Mouse (Mus musculus) liver, embryonic 11.5 days (tissue): ENCODE measurements around the gene Amz2. TPM values are rescaled to one million over a fixed set of nuclear protein-coding genes. Genes with fewer than 3 reads are reported as not detected.
A peak's percentile ranks its signal among the peaks of the same experiment; 100 is the strongest.

ENCODE experiments used
- ATAC-seq: fragments of 200-750 bp; cut with Nextera tagmentation; replicated peaks from 2 replicates; pipeline ENCODE4 v1.8.0; 2017; ENCODE audit warnings: moderate number of reproducible peaks, mild to moderate bottlenecking, moderate TSS enrichment, moderate library complexity; ENCODE audit not compliant: low FRiP score
- DNase-seq: peaks from one replicate; pipeline ENCODE4 v3.0.0-alpha.2; 2017; ENCODE audit warnings: low spot score
- H3K27ac ChIP-seq: fragments of 300-500 bp; sonication (generic); 2 replicates; pipeline ENCODE4 v1.5.1; 2014; ENCODE audit warnings: mild to moderate bottlenecking, low read depth, low read length, control low read depth
- H3K27me3 ChIP-seq: fragments of 300-500 bp; sonication (generic); replicated peaks from 2 replicates; pipeline ENCODE4 v1.6.1; 2014; ENCODE audit warnings: low read length, mixed read lengths; ENCODE audit not compliant: control insufficient read depth, insufficient read depth
- H3K36me3 ChIP-seq: fragments of 300-500 bp; sonication (generic); 2 replicates; pipeline ENCODE4 v1.6.1; 2014; ENCODE audit warnings: mild to moderate bottlenecking, low read length, moderate library complexity, mixed read lengths; ENCODE audit not compliant: control insufficient read depth, insufficient read depth
- H3K4me1 ChIP-seq: fragments of 300-500 bp; sonication (generic); replicated peaks from 2 replicates; pipeline ENCODE4 v1.6.1; 2014; ENCODE audit warnings: low read length, mixed read lengths; ENCODE audit not compliant: control insufficient read depth, insufficient read depth
- H3K4me2 ChIP-seq: fragments of 300-500 bp; sonication (generic); 2 replicates; pipeline ENCODE4 v1.6.1; 2014; ENCODE audit warnings: mild to moderate bottlenecking, control low read depth, moderate library complexity
- H3K4me3 ChIP-seq: fragments of 300-500 bp; sonication (generic); 2 replicates; pipeline ENCODE4 v1.5.1; 2014; ENCODE audit warnings: low read depth, low read length, control low read depth
- H3K9ac ChIP-seq: fragments of 300-500 bp; sonication (generic); 2 replicates; pipeline ENCODE4 v1.6.1; 2014; ENCODE audit warnings: low read depth, low read length, control low read depth
- H3K9me3 ChIP-seq: fragments of 300-500 bp; sonication (generic); 2 replicates; pipeline ENCODE4 v1.6.1; 2016; ENCODE audit warnings: low read length, inconsistent platforms, mixed read lengths; ENCODE audit not compliant: control insufficient read depth
- WGBS: fragments of 180-500 bp; shearing (Covaris S2); extraction: QIAGEN DNeasy Blood & Tissue Kit; methylation state at CpG from one replicate; pipeline ENCODE4 v1.1.7; 2014; 5-methylcytosine and 5-hydroxymethylcytosine counted together
- polyA plus RNA-seq: library from polyadenylated mRNA; unstranded; fragments of >200 nt; fragmentation: Nextera tagmentation; extraction: Ambion mirVana; gene quantifications from 2 replicates; pipeline ENCODE4 v1.2.1, GENCODE M21; 2014

Amz2 gene
- polyA plus RNA-seq, 1 experiment from 2014 or later: 35.5 TPM

- DNase-seq (no peak), ATAC-seq (no peak)
- H3K27me3 ChIP-seq: no peaks in the 10 kb centered on the region
- H3K27ac ChIP-seq: peak overlapping the region; percentile 98; the same call in 1 of the 2 replicates
- H3K4me1 ChIP-seq: peaks cover 37% of the 10 kb centered on the region
- H3K36me3 ChIP-seq: peaks cover 8% of the 10 kb centered on the region; the same call in 1 of the 2 replicates
- peak overlapping the region; percentile 85 for H3K4me3 ChIP-seq
- no peaks in the 10 kb centered on the region for H3K9me3 ChIP-seq
- 40% methylated on average over 9 of the region's 9 CpGs for WGBS
- peak overlapping the region; percentile 84 for H3K4me2 ChIP-seq
- peak overlapping the region; percentile 97 for H3K9ac ChIP-seq
Measured at GRCm38 (mm10) chr11:109470170-109470569, 44.4 kb downstream of the Amz2 start.

- no peaks in the 10 kb centered on the region for H3K9me3 ChIP-seq
- peak overlapping the region; percentile 85 for H3K4me3 ChIP-seq
- H3K27me3 ChIP-seq: no peaks in the 10 kb centered on the region
- DNase-seq (no peak), ATAC-seq (no peak)
- 21% methylated on average over 15 of the region's 15 CpGs for WGBS
- H3K4me1 ChIP-seq: peaks cover 37% of the 10 kb centered on the region
- H3K4me2 ChIP-seq: peak overlapping the region; percentile 84
- peak overlapping the region; percentile 98 for H3K27ac ChIP-seq
- H3K36me3 ChIP-seq: peaks cover 8% of the 10 kb centered on the region; the same call in 1 of the 2 replicates
- H3K9ac ChIP-seq: peak overlapping the region; percentile 97
Measured at GRCm38 (mm10) chr11:109470921-109471861, 45.4 kb downstream of the Amz2 start.

GRCm38 (mm10) chr11:109472171-109472691, 46.5 kb downstream of the Amz2 start:
- 1% methylated on average over 33 of the region's 33 CpGs for WGBS
- H3K9ac ChIP-seq: peak overlapping the region; percentile 97
- peak overlapping the region; percentile 84 for H3K4me2 ChIP-seq
- H3K4me1 ChIP-seq: peaks cover 45% of the 10 kb centered on the region
- no peaks in the 10 kb centered on the region for H3K9me3 ChIP-seq
- peak overlapping the region; percentile 85 for H3K4me3 ChIP-seq
- H3K27me3 ChIP-seq: no peaks in the 10 kb centered on the region
- DNase-seq: peak; percentile 81
- H3K27ac ChIP-seq: peak overlapping the region; percentile 98
- peaks cover 4% of the 10 kb centered on the region; the same call in 1 of the 2 replicates for H3K36me3 ChIP-seq
- ATAC-seq: no peak

GRCm38 (mm10) chr11:109472821-109473170, 47.0 kb downstream of the Amz2 start:
- DNase-seq (no peak), ATAC-seq (no peak)
- H3K4me3 ChIP-seq: peak overlapping the region; percentile 85
- H3K9me3 ChIP-seq: no peaks in the 10 kb centered on the region
- peaks cover 47% of the 10 kb centered on the region for H3K4me1 ChIP-seq
- H3K4me2 ChIP-seq: peak overlapping the region; percentile 84
- H3K27me3 ChIP-seq: no peaks in the 10 kb centered on the region
- under 1% methylated on average over 12 of the region's 13 CpGs for WGBS
- H3K36me3 ChIP-seq: peaks cover 2% of the 10 kb centered on the region; the same call in 1 of the 2 replicates
- H3K9ac ChIP-seq: peak overlapping the region; percentile 97
- peak overlapping the region; percentile 98 for H3K27ac ChIP-seq

GRCm38 (mm10) chr11:109473171-109474085, 47.7 kb downstream of the Amz2 start, which contains the start of the genes Arsg and Slc16a6:
TSS of gene Arsg (plus strand) at chr11:109473374.
TSS of gene Slc16a6 (minus strand) at chr11:109473598.
- H3K4me2 ChIP-seq: peak within 1 kb of the TSS; percentile 84
- peak within 1 kb of the TSS; percentile 97 for H3K9ac ChIP-seq
- peaks cover 2% of the 10 kb centered on the region; the same call in 1 of the 2 replicates for H3K36me3 ChIP-seq
- H3K4me3 ChIP-seq: peak within 1 kb of the TSS; percentile 85
- ATAC-seq (peak; percentile 87), DNase-seq (peak; percentile 97)
- WGBS: under 1% methylated on average over 95 of the region's 111 CpGs
- H3K27me3 ChIP-seq: no peaks in the 10 kb centered on the region
- H3K4me1 ChIP-seq: peaks cover 42% of the 10 kb centered on the region
- H3K9me3 ChIP-seq: no peaks in the 10 kb centered on the region
- H3K27ac ChIP-seq: peak within 1 kb of the TSS; percentile 98

- Histone ChIP-seq H3K36me3 (no peaks in the 10 kb centered on the region), H3K27ac (peak overlapping the region; percentile 98), H3K4me3 (peak overlapping the region; percentile 85), H3K4me2 (peak overlapping the region; percentile 84), H3K9me3 (no peaks in the 10 kb centered on the region), H3K27me3 (no peaks in the 10 kb centered on the region), H3K9ac (peak overlapping the region; percentile 97), H3K4me1 (peaks cover 36% of the 10 kb centered on the region)
- 10% methylated on average over 14 of the region's 14 CpGs for WGBS
- ATAC-seq: peak; percentile 4; the same call in 1 of the 2 replicates
- DNase-seq: no peak
Measured at GRCm38 (mm10) chr11:109474086-109474742, 48.5 kb downstream of the Amz2 start.

GRCm38 (mm10) chr11:109474836-109475235, 49.1 kb downstream of the Amz2 start:
- H3K27me3 ChIP-seq: no peaks in the 10 kb centered on the region
- no peak for ATAC-seq
- H3K36me3 ChIP-seq: no peaks in the 10 kb centered on the region
- no peak overlapping the region for H3K4me3 ChIP-seq
- no peaks in the 10 kb centered on the region for H3K9me3 ChIP-seq
- whole genome bisulfite sequencing: 75% methylated on average over 13 of the region's 13 CpGs
- peak overlapping the region; percentile 98; the same call in 1 of the 2 replicates for H3K27ac ChIP-seq
- DNase-seq: no peak
- peak overlapping the region; percentile 84 for H3K4me2 ChIP-seq
- no peak overlapping the region for H3K9ac ChIP-seq
- H3K4me1 ChIP-seq: peaks cover 30% of the 10 kb centered on the region
